Mouse (Mus musculus): ENCODE measurements at regions not wholly inside any gene's neighbourhood (a gene's known extent, or its start where the extent isn't known, plus 50 kb on each side); places are given as distances from the start of the nearest gene placed in this dataset.
"Not testable (repeated sequence)": the region's sequence is repeated elsewhere in the genome, so short reads cannot be mapped to it uniquely, and the experiment has no call there.

DNA sequence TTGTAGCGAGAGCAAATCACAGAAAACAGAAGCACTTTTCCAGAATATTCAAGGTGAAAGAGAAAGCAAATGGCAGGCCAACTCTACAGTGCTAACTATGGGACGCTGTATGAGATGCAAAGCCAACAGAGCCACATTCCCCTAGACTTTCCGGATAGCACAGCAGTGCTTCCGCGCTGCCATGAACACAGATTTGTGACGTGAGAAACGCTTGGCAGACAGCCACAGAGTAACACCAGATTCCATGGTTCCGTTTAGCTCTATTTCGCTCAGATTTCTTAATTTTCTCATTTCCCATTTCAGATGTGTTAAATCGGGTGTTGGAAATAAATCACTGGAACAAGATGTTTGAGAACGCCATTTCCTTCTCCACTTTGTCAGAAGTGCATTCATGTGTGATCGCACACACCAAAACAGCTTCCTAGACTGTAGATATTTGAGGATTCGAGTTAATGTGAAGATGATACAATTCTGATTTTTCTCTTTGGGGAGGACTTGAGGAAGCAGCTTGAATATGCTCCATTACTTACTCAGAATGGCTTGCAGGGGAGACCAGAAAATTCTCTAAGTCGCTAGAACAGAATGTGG lies 424.8 kb upstream of the Nrsn1 start:
- no peak for DNase-seq

DNA sequence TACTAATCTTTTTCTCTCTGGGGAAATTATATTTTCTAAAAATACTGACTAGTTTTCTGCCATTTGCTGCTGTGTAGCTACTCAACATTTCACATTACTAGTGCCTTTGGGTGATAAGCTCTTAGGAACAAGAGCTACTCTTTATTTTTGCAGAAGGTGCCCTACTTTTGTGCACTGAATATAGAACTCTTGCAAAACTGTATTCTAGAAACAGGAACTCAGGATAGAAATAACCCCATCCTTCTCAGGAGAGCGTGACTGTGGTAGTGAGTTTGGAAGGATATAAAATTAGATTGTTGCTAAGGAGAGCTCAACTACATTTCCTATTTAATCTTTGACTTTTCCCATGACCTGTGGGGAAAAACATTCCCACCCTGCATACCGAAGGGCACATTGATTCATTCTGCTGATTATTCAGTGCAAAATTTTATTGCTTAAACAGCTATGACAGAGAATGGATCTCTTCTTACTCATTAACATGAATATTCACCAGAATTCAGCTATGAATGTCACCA lies 408.0 kb upstream of the Nrsn1 start:
- DNase-seq = no peak

DNA sequence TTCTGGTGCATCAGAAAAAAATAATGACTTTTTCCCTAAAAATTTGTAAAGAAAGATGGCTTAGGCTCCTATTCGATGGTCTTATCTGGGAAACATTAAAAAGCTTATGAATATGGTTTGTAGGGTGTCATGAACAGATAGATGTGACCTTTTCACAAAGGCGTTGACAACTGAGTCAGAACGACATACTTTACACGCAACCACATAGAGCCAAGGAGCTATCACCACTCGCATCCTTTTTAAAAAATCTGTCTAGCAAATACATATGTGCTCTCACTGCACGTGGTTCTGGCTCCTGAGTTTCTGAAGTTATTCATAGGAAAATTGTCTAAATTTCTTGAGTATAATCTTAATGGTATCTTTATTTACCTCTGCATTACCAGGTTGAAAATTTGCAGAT lies 404.9 kb upstream of the Nrsn1 start:
- no peak for DNase-seq

DNA sequence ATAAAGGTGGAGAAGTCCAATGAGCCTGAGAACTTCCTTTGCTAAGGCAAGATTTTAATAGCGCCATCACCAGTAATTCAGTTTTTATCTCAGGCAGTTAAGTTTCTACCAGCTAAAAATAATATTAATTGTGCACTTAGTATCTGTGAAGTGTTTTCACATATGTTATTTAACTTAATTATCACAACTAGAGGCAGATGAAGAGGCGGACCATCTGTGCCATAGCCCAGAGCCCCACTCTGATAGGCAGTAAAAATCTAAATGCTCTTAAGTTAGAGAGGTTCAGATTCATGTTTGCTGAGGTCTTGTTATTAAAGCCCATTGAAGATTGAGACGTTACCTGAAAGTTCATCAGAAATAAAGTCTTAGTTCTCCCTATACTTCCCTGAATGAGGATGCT lies 395.7 kb upstream of the Nrsn1 start:
- no peak for DNase-seq

DNA sequence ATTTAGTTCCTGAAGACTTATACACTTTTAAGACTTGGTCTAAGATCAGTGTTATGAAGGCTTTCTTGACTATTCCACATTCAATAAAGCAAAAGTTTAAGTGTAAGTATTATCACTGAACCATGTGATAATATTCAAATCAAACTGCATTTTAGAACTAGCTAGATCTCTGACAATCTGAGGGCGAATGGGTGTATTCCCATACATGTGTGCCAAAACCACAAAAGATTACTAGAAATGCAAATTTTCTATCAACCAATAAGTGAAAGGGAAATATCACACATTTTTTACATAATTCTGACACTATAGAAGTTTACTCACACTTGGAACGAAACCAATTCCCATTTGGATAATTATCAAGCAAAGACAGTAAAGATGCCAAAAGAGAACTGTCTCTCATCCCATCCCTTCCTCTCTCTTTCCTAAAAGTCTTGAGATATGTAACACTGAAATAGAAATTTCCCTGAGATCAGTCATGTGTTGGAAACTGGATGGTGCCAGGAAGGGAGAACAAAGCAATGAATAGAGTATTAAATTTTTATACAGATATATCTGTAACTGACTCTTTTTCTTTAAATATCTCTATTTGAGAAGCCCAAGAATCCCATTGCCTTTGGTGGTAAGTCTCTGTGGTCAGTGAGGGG lies 394.8 kb upstream of the Nrsn1 start:
- DNase-seq = no peak

DNA sequence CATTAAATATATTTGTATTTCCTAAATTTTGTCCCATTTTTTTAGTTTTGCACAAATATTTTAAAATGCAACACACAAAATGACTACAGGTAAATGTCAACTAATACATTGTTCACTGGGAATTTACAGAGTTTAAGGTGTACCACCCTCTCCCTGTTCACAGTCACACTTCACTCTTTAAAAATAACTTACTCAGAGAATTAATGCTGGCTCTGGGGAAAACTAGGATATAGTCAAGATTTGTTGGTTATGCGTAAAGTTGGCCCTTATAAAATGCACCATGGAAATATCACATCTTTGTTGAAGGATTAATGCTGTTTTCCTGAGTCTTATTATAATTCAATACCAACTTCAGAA lies 378.1 kb upstream of the Nrsn1 start:
- no peak for DNase-seq

DNA sequence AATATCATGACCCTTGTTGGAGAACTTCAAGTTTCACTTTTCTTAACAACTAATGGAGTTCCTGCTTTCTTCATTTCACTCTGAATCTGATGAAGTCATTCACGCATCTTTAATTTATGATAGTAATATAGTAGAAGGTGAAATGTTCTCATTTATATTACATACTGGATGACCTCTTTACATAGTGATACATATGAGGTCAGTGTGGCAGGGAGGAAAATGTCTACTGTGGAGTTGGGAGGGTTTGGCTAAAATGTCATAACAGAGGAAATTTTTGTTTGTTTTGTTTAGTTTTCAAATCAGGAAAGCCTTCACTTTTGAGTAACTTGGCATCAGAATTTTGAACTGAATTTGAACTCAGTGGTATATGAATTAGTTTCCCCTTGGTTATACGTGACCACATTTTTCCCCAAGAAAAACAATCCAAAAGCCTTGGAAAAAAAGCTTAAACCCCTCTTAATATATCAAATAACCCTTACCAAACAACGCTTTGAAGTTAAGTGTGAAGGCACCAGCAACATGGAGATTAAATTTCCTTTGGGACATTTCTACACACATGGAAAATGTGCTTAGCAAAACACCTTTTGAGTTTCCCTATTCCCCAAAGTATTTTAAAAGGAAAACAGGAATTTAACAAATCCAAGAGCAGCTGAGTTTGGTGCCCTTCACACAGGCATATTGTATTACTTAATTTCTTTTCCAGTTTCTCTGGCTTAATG lies 377.6 kb upstream of the Nrsn1 start:
- DNase-seq = no peak

DNA sequence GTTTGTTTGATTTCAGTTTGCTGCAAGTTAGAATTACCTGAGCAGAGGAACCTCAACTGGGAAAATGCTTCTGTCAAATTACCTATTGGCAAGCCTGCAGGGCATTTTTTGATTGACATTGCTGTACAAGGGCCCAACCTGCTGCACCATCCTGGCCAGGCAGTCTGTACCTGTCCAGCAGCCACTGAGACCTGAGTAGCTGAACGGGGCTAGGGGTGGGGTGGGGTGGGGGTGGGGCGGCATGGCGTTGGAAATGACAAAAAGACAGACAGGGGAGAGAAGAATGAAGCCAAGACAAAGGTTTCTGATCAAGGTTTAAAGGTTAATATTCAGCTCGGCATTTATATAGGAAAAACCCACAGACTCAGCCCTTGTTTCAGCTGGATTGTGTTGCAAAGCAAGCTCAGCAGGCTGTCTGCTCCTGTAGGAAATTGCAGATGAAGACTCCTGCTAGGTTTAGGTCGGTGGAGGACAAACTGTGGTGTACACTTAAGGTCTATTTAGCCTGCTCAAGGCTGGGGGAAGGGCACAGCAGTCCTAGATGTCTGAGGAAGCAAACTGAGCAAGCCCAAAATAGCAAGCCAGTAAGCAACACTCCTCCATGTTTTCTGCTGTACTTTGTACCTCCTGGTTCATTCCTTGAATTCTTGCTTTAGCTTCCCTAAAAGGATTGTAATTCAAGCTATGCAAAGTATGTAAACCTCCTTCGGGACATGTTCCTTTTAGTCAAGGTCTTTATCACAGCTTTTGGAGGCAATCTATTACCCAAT lies 369.4 kb upstream of the Nrsn1 start:
- DNase-seq = no peak

DNA sequence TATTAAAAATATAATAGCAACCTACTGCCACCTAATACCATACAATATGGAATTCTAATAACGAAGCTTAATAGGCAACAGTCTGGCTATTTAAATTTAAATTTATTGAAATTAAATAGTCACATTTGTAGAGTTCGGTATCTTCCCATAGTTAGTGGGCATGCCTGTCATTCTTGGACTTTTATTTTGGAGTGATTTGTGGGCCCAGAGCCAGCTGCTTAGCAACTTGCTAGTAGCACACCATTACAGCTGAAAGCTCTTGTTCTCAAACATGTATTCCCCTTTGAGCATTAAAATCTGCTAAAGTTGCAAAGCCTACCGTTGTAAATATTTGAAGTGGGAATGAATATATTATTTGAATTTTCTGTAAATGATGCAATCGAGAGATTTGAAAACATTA lies 359.2 kb upstream of the Nrsn1 start:
- no peak for DNase-seq

DNA sequence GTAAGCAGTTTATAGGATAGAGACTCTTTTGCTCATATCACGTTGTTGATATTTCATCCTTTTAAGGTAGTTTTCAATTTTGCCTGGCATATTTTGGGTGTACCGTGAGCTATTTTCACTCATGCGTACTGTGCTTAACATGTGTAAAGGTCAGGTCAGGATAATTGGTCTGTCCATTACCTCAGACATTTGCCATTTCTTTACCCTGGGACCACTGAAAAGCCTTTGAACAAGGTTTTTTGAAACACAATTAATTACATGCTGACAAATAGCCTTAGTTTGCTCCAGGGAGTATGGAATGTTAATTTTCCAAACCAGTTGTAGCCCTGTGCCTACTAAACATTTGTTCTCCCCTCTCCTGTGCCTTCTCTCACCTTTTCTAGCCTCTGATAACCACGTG lies 347.3 kb upstream of the Nrsn1 start:
- no peak for DNase-seq

DNA sequence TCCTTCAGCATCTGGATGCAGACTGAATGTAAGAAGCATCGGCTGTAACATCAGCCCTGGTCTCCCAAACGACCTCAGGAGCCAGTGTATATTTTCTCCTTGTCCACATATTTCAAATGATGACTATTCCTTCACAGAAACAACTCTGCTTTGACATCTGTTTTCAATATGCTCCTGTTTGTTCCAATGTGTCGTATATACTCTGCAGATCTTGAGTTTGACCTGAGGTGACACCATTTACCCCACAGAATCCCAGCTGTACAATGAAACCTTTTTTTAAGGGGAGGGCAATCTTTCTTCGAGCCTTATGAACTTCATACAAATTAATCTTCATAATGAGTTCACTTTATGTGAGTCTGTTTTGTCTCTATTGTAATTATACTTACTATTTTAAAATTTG lies 341.7 kb upstream of the Nrsn1 start:
- DNase-seq = no peak

DNA sequence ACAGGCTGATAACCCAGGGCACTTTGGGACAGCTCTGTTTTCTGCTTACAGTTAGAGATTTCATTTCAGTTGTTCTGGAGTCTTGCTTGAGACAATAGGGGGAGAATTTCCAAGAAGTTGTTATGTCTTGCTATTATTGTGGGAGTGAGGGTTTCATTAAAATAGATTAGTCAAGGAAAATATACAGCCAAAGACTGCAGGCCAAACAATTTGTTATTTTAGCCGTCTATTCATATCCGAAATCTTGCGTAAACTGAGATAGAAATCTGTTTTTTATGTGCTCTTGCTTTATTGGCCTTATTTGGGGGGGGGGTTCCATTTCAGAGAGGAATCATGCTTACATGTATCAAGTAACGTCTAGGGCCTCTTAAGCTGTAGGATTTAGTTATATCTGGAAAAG lies 339.3 kb upstream of the Nrsn1 start:
- no peak for DNase-seq

DNA sequence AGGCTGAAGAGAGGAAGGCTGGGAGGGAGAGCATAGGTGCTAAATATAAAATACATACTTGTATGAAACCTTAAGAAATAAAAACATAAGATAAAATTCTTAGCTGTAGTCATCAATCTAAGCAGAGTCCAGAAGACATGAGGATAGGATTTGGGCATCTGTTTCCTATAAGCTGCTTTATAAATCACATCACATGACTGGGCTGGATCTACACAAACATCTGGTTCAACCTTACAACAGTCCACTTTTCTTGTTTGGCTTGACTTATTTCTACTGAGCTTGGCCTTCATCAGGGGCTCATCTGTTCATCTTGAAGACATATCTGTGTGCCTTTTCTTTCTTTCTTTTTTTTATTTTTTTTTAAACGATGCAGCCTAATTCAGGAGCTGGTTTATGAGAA lies 338.9 kb upstream of the Nrsn1 start:
- no peak for DNase-seq

DNA sequence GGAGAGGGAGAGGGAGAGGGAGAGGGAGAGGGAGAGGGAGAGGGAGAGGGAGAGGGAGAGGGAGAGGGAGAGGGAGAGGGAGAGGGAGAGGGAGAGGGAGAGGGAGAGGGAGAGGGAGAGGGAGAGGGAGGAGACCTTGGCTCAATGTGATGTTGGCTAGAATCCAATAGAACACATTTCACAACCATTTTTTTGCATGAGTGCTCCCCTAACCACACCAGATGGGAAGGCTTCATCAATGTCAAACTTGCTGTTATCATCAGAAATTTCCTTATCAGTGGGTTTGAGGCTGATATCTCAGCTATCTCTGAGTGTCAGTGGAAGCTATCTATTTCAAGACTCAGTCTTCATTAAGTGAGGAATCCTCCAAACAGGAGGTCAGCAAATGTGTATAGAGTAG lies 331.0 kb upstream of the Nrsn1 start:
- DNase-seq = not testable (repeated sequence)

DNA sequence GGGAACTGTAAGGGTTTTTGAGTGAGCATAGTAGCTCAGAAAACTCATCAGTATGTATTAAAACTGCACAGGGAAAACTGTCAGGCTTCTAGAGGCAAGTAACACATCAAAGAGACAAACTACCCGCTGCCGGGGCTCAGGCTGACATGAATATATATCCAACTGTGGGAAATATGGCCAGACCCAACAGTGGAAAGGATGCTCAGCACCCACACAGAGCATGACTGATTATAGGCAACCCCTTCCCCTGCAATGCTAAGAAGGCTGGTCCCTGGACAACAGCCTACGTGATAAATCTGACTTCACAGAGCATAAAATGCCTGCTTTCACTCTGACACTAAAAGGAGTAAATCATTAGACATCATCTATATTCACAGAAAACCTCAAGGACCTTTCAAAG lies 324.3 kb upstream of the Nrsn1 start:
- no peak for DNase-seq

DNA sequence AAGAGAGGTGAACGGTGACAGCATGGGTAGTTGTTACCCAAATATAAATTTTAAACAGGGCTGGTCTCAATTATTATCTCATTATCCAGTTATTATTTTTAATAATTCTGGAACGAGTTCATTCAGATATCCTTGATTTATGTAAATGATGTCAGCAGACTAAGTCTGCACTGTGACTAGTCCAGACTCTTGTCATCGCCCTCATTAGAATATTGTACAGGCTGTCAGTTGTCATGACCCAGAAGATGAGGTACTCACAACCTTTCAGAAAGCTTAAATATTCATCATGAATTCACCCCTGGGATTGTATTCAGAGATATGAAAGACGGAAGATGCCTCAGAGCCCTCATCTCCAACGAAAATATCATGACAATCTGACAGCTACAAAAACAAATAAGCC lies 300.3 kb upstream of the Nrsn1 start:
- DNase-seq = no peak

DNA sequence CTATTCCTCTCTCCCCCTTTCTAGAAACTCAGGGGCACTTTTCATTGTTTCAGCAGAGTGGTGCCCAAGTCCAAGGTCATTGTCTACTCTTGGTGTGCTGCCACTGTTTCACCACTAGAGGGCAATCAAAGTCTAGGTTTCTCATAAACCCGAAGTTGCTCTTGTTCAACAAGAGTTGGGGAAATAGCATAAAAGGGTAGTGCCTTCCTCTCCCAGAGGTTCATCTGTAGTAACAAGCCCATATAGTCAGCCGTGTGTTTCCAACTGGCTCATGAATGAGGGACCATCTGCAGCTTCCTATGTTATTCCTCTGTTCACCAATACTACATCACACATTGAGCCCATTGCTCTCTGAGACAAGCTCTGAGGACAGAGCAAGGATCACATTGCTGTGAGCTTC lies 292.4 kb upstream of the Nrsn1 start:
- peak; percentile 15 for DNase-seq

DNA sequence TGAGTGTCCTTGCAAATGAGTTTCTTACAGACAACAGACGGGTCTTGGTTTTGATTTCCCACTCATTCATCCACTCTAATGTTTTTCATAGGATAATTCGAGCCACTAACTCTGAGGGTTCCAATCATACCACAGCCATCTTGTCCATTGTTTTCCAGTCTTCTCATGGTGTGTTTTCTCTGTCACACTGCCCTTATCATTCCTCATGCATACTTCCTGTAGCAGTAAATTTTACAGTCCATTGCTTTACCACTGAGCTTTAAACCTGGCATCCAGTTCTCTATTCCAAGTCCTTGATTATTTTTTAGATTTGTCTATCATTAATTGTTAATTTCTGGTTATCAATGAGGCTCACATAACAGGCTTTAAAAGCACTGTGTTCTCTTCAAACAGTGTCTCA lies 290.0 kb upstream of the Nrsn1 start:
- no peak for DNase-seq

DNA sequence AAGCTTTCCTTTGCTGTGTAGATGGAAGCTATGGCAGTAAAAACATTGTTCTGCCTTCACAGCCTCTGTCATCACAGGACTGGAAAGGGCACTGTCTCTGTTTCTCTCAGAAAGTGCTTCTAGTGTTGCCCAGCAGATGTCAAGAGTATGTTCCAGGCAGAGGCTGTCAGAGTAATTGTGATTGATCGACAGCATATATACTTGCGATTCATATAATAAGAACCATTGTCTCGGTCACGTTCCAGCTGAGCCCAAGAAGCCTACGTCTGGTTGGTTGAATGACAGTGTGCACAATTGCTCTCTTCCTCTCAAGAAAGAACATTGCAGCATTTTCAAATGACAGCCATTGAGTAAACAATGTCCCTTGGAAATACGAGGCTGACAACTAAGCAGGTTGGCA lies 284.7 kb upstream of the Nrsn1 start:
- no peak for DNase-seq

DNA sequence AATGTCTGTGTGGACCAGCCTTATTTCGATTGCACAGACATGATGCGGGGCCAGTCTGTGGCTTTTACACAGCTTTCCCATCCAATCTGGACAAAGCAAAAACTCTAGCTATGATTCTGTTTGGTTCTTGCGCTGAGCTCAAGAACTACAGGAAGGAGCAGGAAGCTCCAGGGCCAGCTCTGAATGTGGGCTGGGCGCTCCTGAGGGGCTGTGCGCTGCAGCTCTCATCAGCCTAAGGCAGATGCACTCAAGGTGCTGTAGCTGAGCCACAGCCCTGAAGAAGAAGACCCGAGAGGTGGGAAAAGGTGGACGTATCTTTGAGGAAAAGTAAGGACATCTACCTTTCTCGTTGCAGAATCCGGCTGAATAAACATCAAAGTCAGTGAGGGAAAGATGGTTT lies 278.2 kb upstream of the Nrsn1 start:
- no peak for DNase-seq

DNA sequence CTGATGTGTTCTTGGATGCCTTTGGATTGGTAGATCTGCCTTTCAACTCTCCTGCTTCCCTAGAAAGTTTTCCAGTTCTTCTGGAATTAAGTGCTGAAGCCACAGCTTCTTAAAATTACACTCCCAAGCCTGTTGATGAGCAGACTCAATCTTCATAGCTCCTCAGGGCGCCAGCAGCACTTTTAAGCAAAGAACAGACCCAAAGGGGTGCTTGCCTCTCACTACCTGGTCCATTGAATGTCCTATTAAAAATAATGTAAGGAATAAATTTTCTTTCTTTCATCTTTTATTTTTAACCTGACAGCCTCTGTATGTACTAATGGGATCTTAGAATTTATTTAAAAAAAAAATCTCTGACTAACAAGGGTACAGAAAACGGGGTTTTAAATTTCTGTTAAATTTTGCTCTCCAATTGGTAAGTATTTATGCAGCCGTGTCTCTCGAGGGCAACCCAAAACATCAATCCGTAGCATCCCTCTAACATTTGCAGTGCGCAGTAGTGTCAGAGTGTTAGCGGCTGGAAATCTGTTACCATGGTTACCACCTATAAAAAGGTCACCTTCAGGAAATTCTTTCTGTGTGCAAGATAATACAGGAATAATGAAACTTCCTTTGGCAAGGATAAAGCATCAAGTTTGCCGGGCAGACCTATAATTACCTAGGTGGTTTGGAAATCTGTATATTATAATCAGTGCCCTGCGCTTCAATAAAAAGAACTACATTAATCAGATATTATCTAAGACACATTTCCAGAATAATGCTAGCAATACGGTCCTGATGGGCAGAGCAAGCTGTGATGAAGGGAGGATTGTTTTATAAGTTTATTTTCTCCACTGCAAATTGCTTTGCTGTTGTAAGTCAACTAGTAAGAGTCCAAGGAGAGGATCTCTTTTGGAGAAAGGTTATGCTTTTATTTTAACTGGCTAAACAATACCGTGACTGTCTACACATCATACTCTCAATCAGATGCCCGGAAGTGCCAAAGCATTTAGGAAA lies 277.1 kb upstream of the Nrsn1 start:
- no peak for DNase-seq

DNA sequence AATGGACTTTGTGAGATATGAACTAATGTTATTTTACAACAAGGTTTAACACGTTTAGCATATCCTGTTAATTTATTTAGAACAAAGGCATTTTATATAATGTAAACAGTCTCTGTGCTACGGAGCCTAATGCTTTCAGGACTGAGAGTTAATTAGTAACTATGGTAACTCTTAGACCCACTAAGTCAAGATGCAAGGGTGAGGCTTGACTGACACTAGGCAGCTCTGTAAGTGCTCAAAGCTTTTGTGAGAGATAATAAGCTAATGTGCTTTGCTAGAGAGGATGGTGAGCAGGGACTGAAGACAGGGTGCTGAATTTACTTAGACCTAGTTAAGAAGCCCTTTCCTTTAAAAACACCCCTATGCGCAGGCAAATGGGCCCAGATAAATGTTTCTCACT lies 253.8 kb upstream of the Nrsn1 start:
- no peak for DNase-seq

DNA sequence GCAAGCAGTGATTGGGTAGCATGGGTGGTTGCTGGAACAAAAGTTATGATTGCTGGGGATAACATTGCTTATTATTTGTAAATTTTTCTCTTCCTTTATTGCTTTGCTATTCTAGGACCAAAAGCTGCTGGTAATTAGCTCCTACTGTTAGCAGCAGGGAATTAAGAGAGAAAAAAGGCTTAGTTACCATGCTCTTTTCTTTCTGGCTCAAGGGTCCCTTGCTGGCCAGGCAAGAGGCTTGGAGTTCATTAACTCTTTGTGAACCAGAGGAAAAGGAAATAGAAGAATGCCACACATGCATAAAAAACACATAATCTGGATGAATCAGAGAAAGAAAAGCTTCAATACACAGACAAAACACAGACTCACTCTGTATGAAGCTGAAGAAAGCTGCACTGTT lies 237.1 kb upstream of the Nrsn1 start:
- no peak for DNase-seq

Measured in cerebellum, adult 9-11 months (tissue).